Mouse (Mus musculus) urinary bladder, adult 2 months (tissue): ENCODE measurements around the gene Mlf2. TPM values are rescaled to one million over a fixed set of nuclear protein-coding genes. Genes with fewer than 3 reads are reported as not detected.

Experiments used
- DNase-seq: peaks from one replicate; pipeline ENCODE4 v3.0.0; 2022; ENCODE audit warnings: low spot score
- polyA plus RNA-seq: library from polyadenylated mRNA; depleted of rRNA; stranded (reverse); fragments of >200 nt; gene quantifications from 2 replicates; pipeline ENCODE4 v1.2.3, GENCODE M21; 2012; rRNA removed

The Mlf2 gene
- polyA plus RNA-seq, 1 experiment, result 291 TPM

GRCm38 (mm10) chr6:124932314-124932695, 1.1 kb downstream of the Mlf2 start:
- no peak for DNase-seq

- DNase-seq, result no peak
Measured at GRCm38 (mm10) chr6:124933127-124933526, 1.9 kb downstream of the Mlf2 start.

DNA sequence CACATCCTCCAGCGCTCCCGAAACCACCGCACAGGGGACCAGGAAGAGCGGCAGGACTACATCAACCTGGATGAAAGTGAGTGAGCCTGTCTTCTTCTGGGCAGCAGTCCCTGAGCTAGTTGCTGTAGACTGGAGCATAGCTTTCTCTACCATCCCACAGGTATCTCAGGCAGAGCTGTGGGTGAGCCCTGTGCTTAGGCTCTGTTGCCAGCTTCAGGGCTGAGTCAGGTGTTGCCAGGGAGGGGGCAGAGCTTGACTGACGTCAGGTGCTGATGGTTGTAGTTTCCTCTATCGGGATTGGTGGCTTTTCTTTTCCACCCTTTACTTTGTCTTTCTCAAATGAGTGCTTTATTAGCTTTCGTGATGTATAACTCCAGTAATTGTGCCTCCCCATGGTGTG, 3.5 kb downstream of the Mlf2 start:
- no peak for DNase-seq

DNA sequence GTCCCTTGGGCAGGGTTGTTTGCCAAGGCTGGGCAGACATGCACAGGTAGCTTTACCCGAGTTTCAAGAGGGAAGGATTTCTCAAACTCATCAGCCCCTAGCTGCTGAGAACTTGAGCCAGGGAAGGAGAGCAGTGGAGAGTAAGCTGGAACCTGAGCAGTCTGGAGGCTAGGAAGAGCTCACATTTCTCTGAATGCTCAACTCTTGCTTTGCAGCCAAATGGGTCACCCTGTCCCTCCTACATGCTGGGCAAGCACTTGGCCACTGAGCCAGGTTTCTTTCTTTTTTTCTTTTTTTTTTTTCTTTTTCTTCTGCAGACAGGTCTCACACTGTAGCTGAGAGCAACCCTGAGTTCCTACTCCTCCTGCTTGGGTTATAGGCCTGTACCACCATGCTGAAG, 5.5 kb downstream of the Mlf2 start:
- no peak for DNase-seq

DNA sequence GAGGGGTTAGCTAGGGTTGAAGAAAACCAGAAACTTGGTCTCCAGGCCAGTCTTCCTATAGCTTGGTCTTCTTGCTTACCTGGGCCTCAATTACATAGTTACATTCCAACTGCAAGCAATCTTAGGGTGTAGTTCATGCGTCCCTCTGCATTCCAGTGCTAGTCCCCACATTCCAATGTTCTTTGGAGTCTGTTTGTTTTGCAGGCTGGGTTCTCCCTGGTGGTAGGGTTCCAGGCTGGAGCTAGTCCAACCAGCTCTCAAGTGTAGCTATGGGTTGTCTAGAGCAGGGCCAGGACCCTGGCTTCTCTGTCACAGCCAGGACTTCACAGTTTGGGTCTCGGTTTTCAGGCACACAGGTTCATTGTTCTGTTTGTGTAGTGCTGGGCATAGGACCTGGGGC, 6.3 kb downstream of the Mlf2 start:
- no peak for DNase-seq

DNA sequence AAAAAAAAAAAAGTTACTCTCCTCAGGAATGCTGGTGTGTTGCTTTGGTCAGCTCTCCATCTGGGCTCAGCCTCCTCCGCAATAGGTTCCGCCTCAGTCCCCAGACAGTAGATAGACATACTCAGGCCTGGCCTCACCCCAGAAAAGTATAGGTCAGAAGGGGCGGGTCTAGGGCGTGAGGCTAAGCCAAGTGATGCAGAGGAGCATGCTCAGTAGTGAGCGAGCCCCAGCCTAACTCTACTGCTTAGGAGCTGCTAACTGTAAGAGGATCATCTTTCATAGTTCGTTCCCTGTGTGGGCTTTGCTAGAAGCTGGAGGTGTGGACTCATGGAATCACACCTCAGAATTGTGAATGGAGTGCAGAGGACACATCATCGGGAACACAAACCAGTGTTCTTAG, 7.4 kb downstream of the Mlf2 start:
- DNase-seq, result no peak

- no peak for DNase-seq
Measured at GRCm38 (mm10) chr6:124941679-124942078, 10.5 kb downstream of the Mlf2 start.

- DNase-seq, result no peak
Measured at GRCm38 (mm10) chr6:124943526-124943925, 12.3 kb downstream of the Mlf2 start.

DNA sequence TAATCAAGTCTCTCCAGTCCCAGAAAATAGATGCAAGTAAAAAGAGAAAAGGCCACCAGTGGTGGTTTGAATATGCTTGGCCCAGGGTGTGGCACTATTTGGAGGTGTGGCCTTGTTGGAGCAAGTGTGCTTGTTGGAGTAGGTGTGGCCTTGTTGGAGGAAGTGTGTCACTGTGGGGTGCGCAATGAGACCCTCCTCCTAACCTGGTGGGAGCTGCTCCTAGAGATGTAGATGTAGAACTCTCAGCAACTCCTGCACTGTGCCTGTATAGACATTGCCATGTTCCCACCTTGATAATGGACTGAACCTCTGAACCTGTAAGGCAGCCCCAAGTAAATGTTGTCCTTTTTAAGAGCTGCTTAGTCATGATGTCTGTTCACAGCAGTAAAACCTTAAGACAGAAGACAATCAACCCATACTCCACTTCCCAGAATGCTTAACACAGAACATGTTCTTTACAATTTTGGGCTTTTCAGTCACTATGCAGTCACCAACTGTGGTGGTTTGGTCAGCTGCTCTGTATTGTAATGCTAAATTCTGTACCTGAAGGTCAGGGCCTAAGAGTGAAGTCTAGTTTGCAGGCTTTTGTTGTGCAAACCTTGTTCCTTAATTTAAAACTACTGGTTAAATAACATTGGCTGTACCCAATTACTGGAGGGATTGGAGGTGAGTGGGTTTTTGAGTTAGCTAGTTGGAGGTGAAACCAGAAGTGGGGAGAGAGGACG, 23.0 kb downstream of the Mlf2 start:
- no peak for DNase-seq

DNA sequence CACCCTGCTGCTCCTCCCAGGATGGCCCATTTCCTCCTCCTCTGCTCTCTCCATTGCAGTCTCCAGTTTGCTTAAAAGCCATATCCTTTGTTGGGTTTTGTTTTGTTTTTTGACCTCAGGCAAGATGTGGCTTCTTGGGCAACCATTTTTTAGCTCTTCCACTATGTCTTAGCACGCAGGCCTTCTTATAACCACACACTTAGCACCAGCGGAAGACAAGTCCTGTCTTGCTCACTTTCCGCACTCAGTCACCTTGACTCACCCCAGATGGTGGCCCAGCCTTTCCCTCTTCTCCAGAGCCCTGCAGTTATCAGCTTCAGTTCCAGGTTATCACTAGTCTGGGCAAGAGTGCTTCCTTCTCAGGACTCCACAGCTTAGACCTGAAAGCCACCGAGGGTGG, 24.0 kb downstream of the Mlf2 start:
- no peak for DNase-seq

DNA sequence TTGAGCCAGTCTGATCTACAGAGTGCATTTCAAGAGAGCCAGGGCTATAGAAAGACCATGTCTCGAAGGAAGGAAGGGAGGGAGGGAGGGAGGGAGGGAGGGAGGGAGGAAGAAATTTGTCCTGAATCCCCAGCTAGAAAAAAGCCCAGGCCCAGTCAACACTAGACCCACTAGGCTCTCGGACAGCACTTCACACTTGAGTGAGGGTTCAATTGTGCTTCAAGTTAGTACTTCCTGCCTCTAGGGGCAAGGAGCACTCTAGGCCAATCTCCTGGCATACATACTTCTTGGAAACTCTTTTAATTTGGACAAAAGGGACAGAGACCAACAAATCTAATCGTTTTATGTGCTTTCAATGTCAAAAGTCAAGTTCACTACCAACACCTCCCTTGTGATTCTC, 26.9 kb downstream of the Mlf2 start:
- no peak for DNase-seq

- no peak for DNase-seq
Measured at GRCm38 (mm10) chr6:124959960-124960359, 28.8 kb downstream of the Mlf2 start.

DNA sequence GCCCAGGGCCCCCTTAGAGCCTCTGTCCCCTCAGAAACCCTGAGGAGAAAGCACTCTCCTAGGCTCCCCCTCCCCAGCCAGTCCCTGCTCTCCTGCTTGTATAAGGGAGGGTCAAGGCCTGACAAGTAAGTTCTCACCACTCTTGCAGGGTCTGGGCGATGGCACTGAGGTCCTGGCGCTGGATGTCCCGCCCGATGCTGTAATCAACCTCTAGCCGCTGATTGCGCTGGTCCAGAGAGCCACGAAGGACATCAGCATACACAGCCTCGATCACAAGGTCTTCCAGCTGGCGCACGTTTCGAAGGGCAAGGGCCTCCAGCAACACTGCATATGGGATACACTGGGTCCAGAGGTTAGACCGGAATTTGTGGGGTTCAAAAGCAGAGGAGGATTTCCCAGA, 29.8 kb downstream of the Mlf2 start:
- no peak for DNase-seq

GRCm38 (mm10) chr6:124964638-124965037, 33.5 kb downstream of the Mlf2 start:
- DNase-seq, result no peak

- peak; percentile 98 for DNase-seq
Measured at GRCm38 (mm10) chr6:124965088-124965719, 34.0 kb downstream of the Mlf2 start, which contains the start of gene Cops7a. Cops7a (minus strand) TSS chr6:124965538.

DNA sequence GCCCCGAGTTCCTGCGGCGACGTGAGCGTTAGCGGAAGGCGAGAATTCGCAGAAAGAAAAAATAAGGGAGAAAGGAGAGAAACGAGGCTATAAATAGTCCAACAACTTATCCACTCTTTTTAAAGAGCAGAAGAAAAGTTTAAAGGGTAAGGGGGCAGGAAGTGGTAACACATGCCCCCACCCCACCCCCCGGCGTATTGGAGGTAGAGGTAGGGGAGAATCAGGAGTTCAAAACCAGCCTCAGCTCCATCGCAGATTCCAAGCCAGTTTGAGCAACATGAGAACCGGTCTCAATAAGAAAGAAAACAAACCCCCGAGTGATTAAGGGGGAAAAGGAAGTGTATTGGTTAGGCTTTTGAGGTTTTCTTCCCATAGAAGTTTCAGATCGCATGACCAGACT, 34.6 kb downstream of the Mlf2 start:
- DNase-seq, result no peak

- DNase-seq, result no peak
Measured at GRCm38 (mm10) chr6:124966466-124967118, 35.4 kb downstream of the Mlf2 start.

- DNase-seq, result no peak
Measured at GRCm38 (mm10) chr6:124967766-124968165, 36.6 kb downstream of the Mlf2 start.

Other genes starting within 250 kb of the Mlf2 start
- gene Emg1, start 219.2 kb upstream of the Mlf2 start, polyA plus RNA-seq, result 73.3 and 84.5 TPM in 2 replicates
- 111 and 120 TPM in 2 replicates for gene Phb2, start 219.1 kb upstream of the Mlf2 start, polyA plus RNA-seq
- 17.0 and 18.2 TPM in 2 replicates for gene Ptpn6, start 192.7 kb upstream of the Mlf2 start, polyA plus RNA-seq
- gene Grcc10, start 190.0 kb upstream of the Mlf2 start, polyA plus RNA-seq, result 214 and 229 TPM in 2 replicates
- gene Gm45234, start 175.4 kb upstream of the Mlf2 start, polyA plus RNA-seq, result not detected in 2 replicates
- 11.3 and 32.9 TPM in 2 replicates for gene Atn1, start 174.9 kb upstream of the Mlf2 start, polyA plus RNA-seq
- 20.8 and 23.4 TPM in 2 replicates for gene Eno2, start 161.7 kb upstream of the Mlf2 start, polyA plus RNA-seq
- gene Lrrc23, start 151.7 kb upstream of the Mlf2 start, polyA plus RNA-seq, result 1.2 and 1.4 TPM in 2 replicates
- 22.3 and 24.4 TPM in 2 replicates for gene Spsb2, start 122.7 kb upstream of the Mlf2 start, polyA plus RNA-seq
- 322 and 324 TPM in 2 replicates for gene Tpi1, start 117.1 kb upstream of the Mlf2 start, polyA plus RNA-seq
- 68.8 and 73.6 TPM in 2 replicates for gene Usp5, start 101.9 kb upstream of the Mlf2 start, polyA plus RNA-seq
- 5.0 and 5.5 TPM in 2 replicates for gene Cdca3, start 101.8 kb upstream of the Mlf2 start, polyA plus RNA-seq
- 0.21 and 0.32 TPM in 2 replicates for gene Gnb3, start 91.1 kb upstream of the Mlf2 start, polyA plus RNA-seq
- 74.5 and 82.9 TPM in 2 replicates for gene P3h3, start 73.6 kb upstream of the Mlf2 start, polyA plus RNA-seq
- gene Gpr162, start 67.4 kb upstream of the Mlf2 start, polyA plus RNA-seq, result 0.94 and 0.99 TPM in 2 replicates
- 1.3 and 2.1 TPM in 2 replicates for gene Cd4, start 43.2 kb upstream of the Mlf2 start, polyA plus RNA-seq
- 1.3 and 1.9 TPM in 2 replicates for gene Lag3, start 19.7 kb upstream of the Mlf2 start, polyA plus RNA-seq
- 807 and 1,011 TPM in 2 replicates for gene Ptms, start 11.3 kb upstream of the Mlf2 start, polyA plus RNA-seq
- gene Cops7a, start 34.2 kb downstream of the Mlf2 start, polyA plus RNA-seq, result 162 and 183 TPM in 2 replicates
- gene Pianp, start 65.3 kb downstream of the Mlf2 start, polyA plus RNA-seq, result 19.3 and 24.4 TPM in 2 replicates
- 42.8 and 43.1 TPM in 2 replicates for gene Zfp384, start 77.8 kb downstream of the Mlf2 start, polyA plus RNA-seq
- 88.6 and 113 TPM in 2 replicates for gene Ing4, start 108.4 kb downstream of the Mlf2 start, polyA plus RNA-seq
- 23.5 and 24.7 TPM in 2 replicates for gene Acrbp, start 118.3 kb downstream of the Mlf2 start, polyA plus RNA-seq
- 2.9 and 4.2 TPM in 2 replicates for gene Lpar5, start 136.5 kb downstream of the Mlf2 start, polyA plus RNA-seq
- gene Chd4, start 164.6 kb downstream of the Mlf2 start, polyA plus RNA-seq, result 43.1 and 78.9 TPM in 2 replicates
- gene Nop2, start 200.5 kb downstream of the Mlf2 start, polyA plus RNA-seq, result 23.1 TPM in 2 replicates
- gene Iffo1, start 213.9 kb downstream of the Mlf2 start, polyA plus RNA-seq, result 28.6 and 29.0 TPM in 2 replicates
- 2,278 and 2,316 TPM in 2 replicates for gene Gapdh, start 235.1 kb downstream of the Mlf2 start, polyA plus RNA-seq